Mouse (Mus musculus): ENCODE results near the gene Wfdc1.

DNA sequence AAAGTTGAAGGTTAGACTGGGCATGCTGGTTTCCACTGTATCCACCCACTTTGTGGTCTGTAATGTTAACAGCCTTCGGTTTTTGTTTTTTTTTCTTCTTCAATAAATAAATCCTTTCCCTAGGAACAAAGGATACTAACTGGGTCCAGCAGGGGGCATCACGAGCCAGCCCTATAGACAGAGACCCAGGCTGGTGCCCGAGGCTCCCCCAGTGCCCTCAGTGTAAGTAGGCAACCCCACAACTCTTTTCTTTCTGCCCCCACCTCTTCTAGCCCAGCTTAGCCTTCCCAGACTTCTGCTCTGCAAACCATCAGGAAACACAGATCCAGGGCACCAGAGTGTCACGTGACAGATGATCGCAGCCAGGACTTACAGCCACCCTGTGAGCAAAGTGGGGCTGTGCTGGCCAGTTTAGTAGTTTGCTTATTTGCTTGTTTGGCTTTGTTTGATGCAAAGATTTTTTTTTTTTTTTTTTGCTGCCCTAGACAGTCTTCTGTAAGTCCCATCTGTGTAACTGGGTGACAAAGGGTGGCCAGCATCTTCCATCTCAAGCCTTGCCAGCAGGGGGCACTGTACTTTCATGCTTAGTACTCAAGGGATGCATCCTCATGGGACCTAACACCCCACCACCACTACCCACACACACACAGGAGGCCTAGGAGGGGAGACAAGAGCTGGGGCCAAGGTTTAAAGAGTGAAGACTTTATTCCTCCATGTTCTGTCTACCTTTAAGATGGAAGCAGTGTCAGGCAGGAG, 9.3 kb upstream of the Wfdc1 start:
- TF ChIP-seq CTCF (IDR thresholded peaks at IDR 0.05; ENCODE audit: low read depth) (peak; percentile 64), EP300 (IDR thresholded peaks at IDR 0.05; ENCODE audit: low read depth) (no peak)
